Mouse (Mus musculus) heart, postnatal 4 days (tissue): ENCODE results near the gene Zfp750. TPM values are rescaled to one million over a fixed set of nuclear protein-coding genes. Genes with fewer than 3 reads are reported as not detected.

Source experiments
- DNase-seq: peaks from one replicate; pipeline ENCODE4 v3.0.0; 2021
- total RNA-seq, 2 experiments: library from RNA; stranded (reverse); gene quantifications; 2 replicates each; pipeline ENCODE4 v1.2.3; 2021

Gene Zfp750
- total RNA-seq, 2 experiments from 2014 or later, result 0.07 TPM; not detected in 1

DNA sequence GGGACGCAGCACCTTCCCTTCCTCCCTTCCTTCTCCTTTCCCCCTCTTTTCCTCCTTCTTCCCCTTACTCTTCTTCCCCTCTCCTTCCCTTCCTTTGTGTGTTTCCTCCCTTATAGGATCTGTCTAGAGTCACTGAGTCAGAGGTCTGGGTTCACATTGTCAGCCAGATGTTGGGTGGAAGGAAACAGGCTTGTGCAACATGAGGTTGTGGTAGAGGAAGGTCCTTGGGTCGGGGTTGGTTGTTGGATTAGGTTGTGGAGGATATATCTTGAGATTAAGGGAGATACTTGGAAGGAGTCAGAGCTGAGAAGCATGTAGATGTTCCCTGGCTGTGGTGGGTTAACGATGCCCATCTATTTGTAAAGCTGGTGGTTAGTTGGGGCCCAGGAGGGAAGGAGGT lies 44.3 kb downstream of the Zfp750 start:
- DNase-seq, result no peak

DNA sequence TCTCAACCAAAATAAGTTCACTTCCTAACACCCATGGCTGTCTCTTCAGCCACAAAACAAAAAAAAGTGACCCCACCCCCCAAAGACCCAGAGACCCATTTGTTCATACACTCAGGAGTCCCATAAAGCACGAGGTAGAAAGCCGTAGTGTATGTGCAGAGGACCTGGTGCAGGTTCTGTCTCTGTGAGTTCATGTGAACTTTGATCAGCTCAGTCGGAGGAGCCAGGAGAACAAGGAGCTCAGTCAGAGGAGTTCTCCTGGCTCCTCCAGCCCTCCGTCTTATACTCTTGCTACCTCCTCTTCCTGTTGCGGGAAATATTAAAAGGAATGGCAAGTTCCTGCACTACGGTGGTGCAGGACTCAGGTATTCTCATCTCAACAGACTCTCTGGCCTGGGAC lies 51.7 kb downstream of the Zfp750 start:
- no peak for DNase-seq

Other genes with a start within 250 kb of the Zfp750 start
- 10 to 100 TPM; 55.8 to 56.4 TPM for gene Wdr45b, start 164.9 kb downstream of the Zfp750 start, total RNA-seq
- gene Rab40b, start 131.1 kb downstream of the Zfp750 start, total RNA-seq, result 1 to 10 TPM; 2.9 to 3.3 TPM
- gene Fn3krp, start 97.9 kb downstream of the Zfp750 start, total RNA-seq, result 1 to 10 TPM; 5.2 to 6.5 TPM
- 10 to 100 TPM; 13.7 to 14.6 TPM for gene Fn3k, start 84.4 kb downstream of the Zfp750 start, total RNA-seq
- 10 to 100 TPM; 24.7 to 25.2 TPM for gene Tbcd, start 67.4 kb downstream of the Zfp750 start, total RNA-seq
- gene B3gntl1, start 153.8 kb upstream of the Zfp750 start, total RNA-seq, result 1 to 10 TPM; 4.4 to 4.6 TPM
- 10 to 100 TPM; 15.4 to 17.3 TPM for gene Metrnl, start 182.2 kb upstream of the Zfp750 start, total RNA-seq